ENCODE assay signal across 10 mouse cellular contexts in the genomic region with DNA sequence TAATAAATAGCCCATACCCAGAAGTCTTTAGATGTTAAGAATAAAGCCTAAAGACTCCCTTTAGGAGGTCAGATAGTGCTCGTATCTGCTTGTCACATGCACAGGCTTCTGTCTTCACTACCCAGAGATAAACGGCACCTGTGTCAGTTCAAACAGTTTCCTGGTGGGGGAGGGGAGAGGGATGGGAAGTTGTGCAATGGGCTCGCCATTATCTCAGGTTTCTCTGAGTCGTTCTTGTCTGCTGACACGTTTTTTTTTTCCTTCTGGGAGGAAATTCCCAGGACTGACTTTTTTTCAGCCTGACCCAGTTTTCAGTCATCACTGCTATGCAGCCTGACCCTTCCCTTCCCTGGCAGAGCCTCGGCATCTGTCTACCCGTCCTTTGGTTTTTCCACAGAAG.
DNase-seq lines count a peak whose midpoint lies in the region; ATAC-seq and TF ChIP-seq lines count a peak whose summit lies in the region.
"Had no signal": no experiment of that assay in that cellular context is flagged by ENCODE, and none has a peak within 500 bp of the region (broad histone marks: within the 10 kb centered on the region; RNA-seq: fewer than 3 reads in every experiment).

No protein-coding gene starts in this region.

- 7% methylated on average over 7 of the region's 7 CpGs for WGBS in lung, adult 2 months
- under 1% methylated on average over 7 of the region's 7 CpGs for WGBS in liver, embryonic 13.5 days (ENCODE audit: insufficient replicate concordance)
- 52% methylated on average over 7 of the region's 7 CpGs for whole genome bisulfite sequencing in midbrain, embryonic 16.5 days

- peak overlapping the region; percentile 76 for H3K27ac ChIP-seq in liver, embryonic 13.5 days
- no peak overlapping the region for H3K27ac ChIP-seq in midbrain, embryonic 16.5 days (ENCODE audit: low read length)
- H3K27ac ChIP-seq: midbrain, embryonic 12.5 days had no signal

- peak; percentile 50; the same call in 1 of the 2 replicates for ATAC-seq in erythroblast, adult 5-6 weeks (replicated peaks; ENCODE audit: low FRiP score, poor library complexity, severe bottlenecking)
- ATAC-seq in liver, embryonic 13.5 days (ENCODE audit: low read depth) = peak; percentile 92
- no peak for ATAC-seq in midbrain, embryonic 16.5 days
- ATAC-seq: forebrain, embryonic 16.5 days had no signal

- H3K36me3 ChIP-seq in liver, embryonic 13.5 days = no peaks in the 10 kb centered on the region
- no peaks in the 10 kb centered on the region for H3K36me3 ChIP-seq in midbrain, embryonic 16.5 days (ENCODE audit: control insufficient read depth, insufficient read depth, low read length)
- H3K36me3 ChIP-seq: midbrain, embryonic 12.5 days had no signal

- TF ChIP-seq CTCF in lung, adult 2 months (IDR thresholded peaks at IDR 0.05; ENCODE audit: insufficient read depth, low read length) = no peak

- no peak for TF ChIP-seq POLR2A in lung, adult 2 months (IDR thresholded peaks at IDR 0.05; ENCODE audit: borderline replicate concordance, extremely low read depth, low read depth, low read length)

- H3K4me3 ChIP-seq in lung, adult 2 months (replicated peaks; ENCODE audit: extremely low read depth, low read depth, low read length) = no peak overlapping the region
- peak overlapping the region; percentile 34 for H3K4me3 ChIP-seq in liver, embryonic 13.5 days (replicated peaks)
- H3K4me3 ChIP-seq in midbrain, embryonic 16.5 days (ENCODE audit: low read depth, low read length) = no peak overlapping the region
- H3K4me3 ChIP-seq: midbrain, embryonic 12.5 days had no signal

- H3K27me3 ChIP-seq in liver, embryonic 13.5 days = no peaks in the 10 kb centered on the region
- no peaks in the 10 kb centered on the region for H3K27me3 ChIP-seq in midbrain, embryonic 16.5 days (ENCODE audit: control insufficient read depth, insufficient read depth, low read depth, low read length)
- H3K27me3 ChIP-seq: midbrain, embryonic 12.5 days had no signal

- peak overlapping the region; percentile 23 for H3K9ac ChIP-seq in liver, embryonic 13.5 days
- no peak overlapping the region for H3K9ac ChIP-seq in midbrain, embryonic 16.5 days (ENCODE audit: low read depth, low read length)
- H3K9ac ChIP-seq: midbrain, embryonic 12.5 days had no signal

- DNase-seq in lung, postnatal 10 days = peak; percentile 27
- DNase-seq in lung, adult 2 months = no peak
- peak; percentile 56 for DNase-seq in liver, embryonic 13.5 days
- peak; percentile 71 to 78 for DNase-seq in thymus, postnatal 36 days
- DNase-seq in testis, postnatal 10 days (ENCODE audit: low spot score) = no peak
- DNase-seq: right cerebral cortex, postnatal 4 days had no signal

- H3K4me2 ChIP-seq in liver, embryonic 13.5 days = peak overlapping the region; percentile 58
- no peak overlapping the region for H3K4me2 ChIP-seq in midbrain, embryonic 16.5 days (ENCODE audit: low read length)
- H3K4me2 ChIP-seq: midbrain, embryonic 12.5 days had no signal

- H3K4me1 ChIP-seq in lung, adult 2 months (ENCODE audit: control insufficient read depth, insufficient read depth, low read length) = no peaks in the 10 kb centered on the region
- H3K4me1 ChIP-seq in liver, embryonic 13.5 days (replicated peaks) = peaks cover 40% of the 10 kb centered on the region
- H3K4me1 ChIP-seq in midbrain, embryonic 16.5 days (ENCODE audit: control insufficient read depth, insufficient read depth, low read length) = peaks cover 3% of the 10 kb centered on the region

- no peaks in the 10 kb centered on the region for H3K9me3 ChIP-seq in liver, embryonic 13.5 days (replicated peaks)
- H3K9me3 ChIP-seq in midbrain, embryonic 16.5 days (replicated peaks; ENCODE audit: control insufficient read depth, low read length, poor library complexity, severe bottlenecking) = no peaks in the 10 kb centered on the region
- H3K9me3 ChIP-seq: midbrain, embryonic 12.5 days had no signal

Comparison
In these comparisons a context has a peak if more than half of its experiments do, and no peak if none do; other contexts are left out.
1. DNase-seq: peak in lung, postnatal 10 days (single experiment), liver, embryonic 13.5 days (single experiment) and thymus, postnatal 36 days (2 of 2); none in lung, adult 2 months (single experiment) and testis, postnatal 10 days (single experiment).